Mouse (Mus musculus) cerebellum, adult 11 months (tissue): Measurements from ENCODE around the gene Tube1.
"Not testable (repeated sequence)": the region's sequence is repeated elsewhere in the genome, so short reads cannot be mapped to it uniquely, and the experiment has no call there.

Experiments used
- DNase-seq: peaks from one replicate; pipeline ENCODE4 v3.0.0; 2022

Tube1 gene

GRCm38 (mm10) chr10:39170181-39170580, 36.4 kb downstream of the Tube1 start:
- peak; percentile 78 for DNase-seq

GRCm38 (mm10) chr10:39170706-39171105, 36.9 kb downstream of the Tube1 start:
- DNase-seq: no peak

- DNase-seq: peak; percentile 92
Observed at GRCm38 (mm10) chr10:39171134-39171533, 37.4 kb downstream of the Tube1 start.

- DNase-seq: peak; percentile 90
Observed at GRCm38 (mm10) chr10:39171603-39172539, 38.1 kb downstream of the Tube1 start.

- DNase-seq: no peak
Observed at GRCm38 (mm10) chr10:39172540-39172931, 38.8 kb downstream of the Tube1 start.

- no peak for DNase-seq
Observed at GRCm38 (mm10) chr10:39173077-39173476, 39.3 kb downstream of the Tube1 start.

GRCm38 (mm10) chr10:39176981-39177380, 43.2 kb downstream of the Tube1 start:
- DNase-seq: no peak

GRCm38 (mm10) chr10:39184864-39185544, 51.2 kb downstream of the Tube1 start:
- no peak for DNase-seq

GRCm38 (mm10) chr10:39185545-39185906, 51.8 kb downstream of the Tube1 start:
- no peak for DNase-seq

- DNase-seq: no peak
Observed at GRCm38 (mm10) chr10:39192673-39193072, 58.9 kb downstream of the Tube1 start.

GRCm38 (mm10) chr10:39198216-39198615, 64.4 kb downstream of the Tube1 start:
- not testable (repeated sequence) for DNase-seq
